Mouse (Mus musculus) olfactory bulb, adult 2 months (tissue): ENCODE measurements around the gene Sh3d21.
"Not testable (repeated sequence)": the region's sequence is repeated elsewhere in the genome, so short reads cannot be mapped to it uniquely, and the experiment has no call there.

Experiments used
- CTCF ChIP-seq: fragments of 200-500 bp; IDR thresholded peaks from 2 replicates; pipeline ENCODE4 v1.5.1; 2012; ENCODE audit warnings: low read depth, mild to moderate bottlenecking, low read length, moderate library complexity; ENCODE audit not compliant: insufficient read depth
- POLR2A ChIP-seq: fragments of 200-500 bp; IDR thresholded peaks from 2 replicates; pipeline ENCODE4 v1.6.1; 2012; ENCODE audit warnings: mild to moderate bottlenecking, low read depth, low read length, moderate library complexity; ENCODE audit not compliant: insufficient read depth

DNA sequence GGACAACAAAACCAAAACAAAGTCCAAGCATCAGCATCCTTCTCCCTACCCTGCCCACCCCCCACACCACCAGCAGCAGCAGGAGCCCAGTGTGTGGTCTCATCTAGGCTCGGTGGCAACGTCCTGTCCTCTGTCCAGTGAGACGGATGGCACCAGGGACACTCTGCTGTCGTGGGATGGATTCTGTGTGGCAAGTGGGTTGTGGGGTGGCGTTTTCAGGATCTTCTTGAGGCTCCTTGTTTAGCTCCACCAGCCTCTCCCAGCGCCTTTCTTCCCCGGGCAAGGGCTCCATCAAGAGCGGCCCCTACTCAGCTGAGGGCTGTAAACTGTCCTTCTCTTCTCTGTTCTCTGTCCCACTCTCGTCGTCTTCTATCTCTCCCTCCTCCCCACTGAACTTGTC lies 1.8 kb upstream of the Sh3d21 start:
- TF ChIP-seq POLR2A, CTCF: not testable (repeated sequence)
